Mouse (Mus musculus): Measurements from ENCODE around the gene Mtx1. TPM values are rescaled to one million over a fixed set of nuclear protein-coding genes. Genes with fewer than 3 reads are reported as not detected.
A peak's percentile ranks its signal among the peaks of the same experiment; 100 is the strongest.

Mtx1 gene
- polyA plus RNA-seq, 1 experiment from 2014 or later: 127 TPM

- Histone ChIP-seq H3K4me3 (ENCODE audit: low read length) (no peak overlapping the region), H3K9me3 (replicated peaks; ENCODE audit: control insufficient read depth, low read length) (no peaks in the 10 kb centered on the region), H3K4me2 (ENCODE audit: low read depth, low read length) (no peak overlapping the region), H3K27me3 (ENCODE audit: control insufficient read depth, insufficient read depth, low read length) (0 out of 2 replicates have a peak, but pooled peaks cover 3% of the 10 kb centered on the region), H3K9ac (ENCODE audit: low read length) (no peak overlapping the region), H3K4me1 (ENCODE audit: control insufficient read depth, insufficient read depth, low read length) (peaks cover 18% of the 10 kb centered on the region), H3K36me3 (ENCODE audit: control insufficient read depth, insufficient read depth) (no peaks in the 10 kb centered on the region), H3K27ac (ENCODE audit: low read length) (no peak overlapping the region; the same call in 1 of the 2 replicates)
- 69% methylated on average over 6 of the region's 6 CpGs for WGBS
- no peak for ATAC-seq (replicated peaks; ENCODE audit: extremely low read depth, insufficient read depth, low FRiP score)
These were observed 5.7 kb upstream of the Mtx1 start for GRCm38 (mm10) chr3:89232614-89233013.

- Histone ChIP-seq H3K4me2 (ENCODE audit: low read depth, low read length) (no peak overlapping the region), H3K4me1 (ENCODE audit: control insufficient read depth, insufficient read depth, low read length) (peaks cover 24% of the 10 kb centered on the region), H3K27ac (ENCODE audit: low read length) (no peak overlapping the region), H3K27me3 (ENCODE audit: control insufficient read depth, insufficient read depth, low read length) (0 out of 2 replicates have a peak, but pooled peaks cover 3% of the 10 kb centered on the region), H3K36me3 (ENCODE audit: control insufficient read depth, insufficient read depth) (no peaks in the 10 kb centered on the region), H3K4me3 (ENCODE audit: low read length) (no peak overlapping the region), H3K9ac (ENCODE audit: low read length) (no peak overlapping the region), H3K9me3 (replicated peaks; ENCODE audit: control insufficient read depth, low read length) (no peaks in the 10 kb centered on the region)
- ATAC-seq (replicated peaks; ENCODE audit: extremely low read depth, insufficient read depth, low FRiP score): no peak
- WGBS: 71% methylated on average over 16 of the region's 16 CpGs
These were observed 4.9 kb upstream of the Mtx1 start for GRCm38 (mm10) chr3:89231772-89232275.

DNA sequence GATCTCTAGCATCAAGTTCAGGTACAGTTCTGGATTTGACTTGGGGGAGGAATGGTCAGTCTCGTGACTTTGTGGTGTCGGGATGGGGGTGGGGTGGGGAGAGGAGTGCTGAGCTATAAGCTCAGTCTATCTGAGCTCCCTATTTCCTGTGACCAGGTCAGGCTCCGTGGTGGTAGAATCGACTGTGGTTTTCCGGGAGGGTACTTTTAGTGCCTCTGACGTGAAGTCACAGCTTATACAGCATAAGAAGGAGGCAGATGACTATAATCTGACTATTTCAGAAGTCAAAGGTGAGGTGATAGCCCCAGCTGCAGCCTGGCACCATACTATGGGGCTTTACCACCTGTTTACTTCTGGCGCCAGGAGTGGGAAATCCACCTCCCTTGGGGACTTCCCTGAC is 4.5 kb upstream of the Mtx1 start:
- no peak overlapping the region for H3K27ac ChIP-seq (ENCODE audit: low read length)
- peaks cover 7% of the 10 kb centered on the region; the same call in 1 of the 2 replicates for H3K27me3 ChIP-seq (ENCODE audit: control insufficient read depth, insufficient read depth, low read length)
- no peak for ATAC-seq (replicated peaks; ENCODE audit: extremely low read depth, insufficient read depth, low FRiP score)
- H3K4me2 ChIP-seq (ENCODE audit: low read depth, low read length): no peak overlapping the region
- no peak overlapping the region for H3K9ac ChIP-seq (ENCODE audit: low read length)
- no peaks in the 10 kb centered on the region for H3K9me3 ChIP-seq (replicated peaks; ENCODE audit: control insufficient read depth, low read length)
- H3K4me1 ChIP-seq (ENCODE audit: control insufficient read depth, insufficient read depth, low read length): peaks cover 26% of the 10 kb centered on the region
- WGBS: 39% methylated on average over 7 of the region's 7 CpGs
- no peak overlapping the region for H3K4me3 ChIP-seq (ENCODE audit: low read length)
- no peaks in the 10 kb centered on the region for H3K36me3 ChIP-seq (ENCODE audit: control insufficient read depth, insufficient read depth)

DNA sequence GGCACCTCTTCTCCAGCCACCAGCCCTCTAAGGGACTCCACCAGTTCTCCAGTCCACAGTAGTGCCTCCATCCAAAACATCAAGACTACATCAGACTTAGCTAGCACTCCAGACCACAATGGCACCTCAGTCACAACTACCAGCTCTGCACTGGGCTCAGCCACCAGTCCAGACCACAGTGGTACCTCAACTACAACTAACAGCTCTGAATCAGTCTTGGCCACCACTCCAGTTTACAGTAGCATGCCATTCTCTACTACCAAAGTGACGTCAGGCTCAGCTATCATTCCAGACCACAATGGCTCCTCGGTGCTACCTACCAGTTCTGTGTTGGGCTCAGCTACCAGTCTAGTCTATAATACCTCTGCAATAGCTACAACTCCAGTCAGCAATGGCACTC is 3.7 kb upstream of the Mtx1 start:
- ATAC-seq (replicated peaks; ENCODE audit: extremely low read depth, insufficient read depth, low FRiP score): no peak
- peaks cover 15% of the 10 kb centered on the region; the same call in 1 of the 2 replicates for H3K27me3 ChIP-seq (ENCODE audit: control insufficient read depth, insufficient read depth, low read length)
- H3K9me3 ChIP-seq (replicated peaks; ENCODE audit: control insufficient read depth, low read length): no peaks in the 10 kb centered on the region
- H3K27ac ChIP-seq (ENCODE audit: low read length): no peak overlapping the region
- H3K4me1 ChIP-seq (ENCODE audit: control insufficient read depth, insufficient read depth, low read length): peaks cover 26% of the 10 kb centered on the region
- H3K4me3 ChIP-seq (ENCODE audit: low read length): no peak overlapping the region
- no peak overlapping the region for H3K4me2 ChIP-seq (ENCODE audit: low read depth, low read length)
- WGBS: 63% methylated on average over 2 of the region's 2 CpGs
- no peak overlapping the region for H3K9ac ChIP-seq (ENCODE audit: low read length)
- H3K36me3 ChIP-seq (ENCODE audit: control insufficient read depth, insufficient read depth): no peaks in the 10 kb centered on the region

GRCm38 (mm10) chr3:89229276-89229675 is 2.4 kb upstream of the Mtx1 start:
- no peak overlapping the region for H3K4me2 ChIP-seq (ENCODE audit: low read depth, low read length)
- WGBS: 67% methylated on average over 4 of the region's 4 CpGs
- H3K9me3 ChIP-seq (replicated peaks; ENCODE audit: control insufficient read depth, low read length): no peaks in the 10 kb centered on the region
- no peak for ATAC-seq (replicated peaks; ENCODE audit: extremely low read depth, insufficient read depth, low FRiP score)
- no peak overlapping the region for H3K4me3 ChIP-seq (ENCODE audit: low read length)
- H3K9ac ChIP-seq (ENCODE audit: low read length): no peak overlapping the region
- no peaks in the 10 kb centered on the region for H3K36me3 ChIP-seq (ENCODE audit: control insufficient read depth, insufficient read depth)
- H3K4me1 ChIP-seq (ENCODE audit: control insufficient read depth, insufficient read depth, low read length): peaks cover 26% of the 10 kb centered on the region
- peaks cover 16% of the 10 kb centered on the region; the same call in 1 of the 2 replicates for H3K27me3 ChIP-seq (ENCODE audit: control insufficient read depth, insufficient read depth, low read length)
- no peak overlapping the region for H3K27ac ChIP-seq (ENCODE audit: low read length)

DNA sequence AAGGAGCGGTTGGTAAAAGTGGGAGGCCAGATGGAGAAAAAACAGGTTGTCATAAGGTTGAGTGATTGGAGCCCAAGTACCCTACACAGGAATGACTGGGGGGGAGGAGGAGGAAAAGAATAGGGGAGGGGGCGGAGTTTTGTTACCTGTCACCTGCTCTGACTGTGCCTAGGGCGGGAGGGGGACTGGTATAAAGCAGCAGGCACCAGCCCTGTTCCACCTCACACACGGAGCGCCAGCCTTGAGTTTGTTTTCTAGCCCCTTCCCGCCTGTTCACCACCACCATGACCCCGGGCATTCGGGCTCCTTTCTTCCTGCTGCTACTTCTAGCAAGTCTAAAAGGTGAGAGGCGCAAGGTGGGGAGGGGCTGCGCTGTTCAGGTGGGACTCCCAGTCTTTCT is 1.9 kb upstream of the Mtx1 start, which contains the start of gene Muc1:
Gene Muc1 (plus strand): TSS at position 222 of the 400 bp plus-strand sequence.
- H3K9me3 ChIP-seq (replicated peaks; ENCODE audit: control insufficient read depth, low read length): no peaks in the 10 kb centered on the region
- peaks cover 25% of the 10 kb centered on the region for H3K4me1 ChIP-seq (ENCODE audit: control insufficient read depth, insufficient read depth, low read length)
- H3K9ac ChIP-seq (ENCODE audit: low read length): peak within 1 kb of the TSS; percentile 68
- peak within 1 kb of the TSS; percentile 61 for H3K4me3 ChIP-seq (ENCODE audit: low read length)
- WGBS: 33% methylated on average over 10 of the region's 10 CpGs
- ATAC-seq (replicated peaks; ENCODE audit: extremely low read depth, insufficient read depth, low FRiP score): no peak
- no peaks in the 10 kb centered on the region for H3K36me3 ChIP-seq (ENCODE audit: control insufficient read depth, insufficient read depth)
- H3K27ac ChIP-seq (ENCODE audit: low read length): 0 out of 2 replicates have a peak within 1 kb of the TSS, but pooled peaks have one; percentile 26
- H3K4me2 ChIP-seq (ENCODE audit: low read depth, low read length): peak within 1 kb of the TSS; percentile 76
- H3K27me3 ChIP-seq (ENCODE audit: control insufficient read depth, insufficient read depth, low read length): peaks cover 16% of the 10 kb centered on the region; the same call in 1 of the 2 replicates

DNA sequence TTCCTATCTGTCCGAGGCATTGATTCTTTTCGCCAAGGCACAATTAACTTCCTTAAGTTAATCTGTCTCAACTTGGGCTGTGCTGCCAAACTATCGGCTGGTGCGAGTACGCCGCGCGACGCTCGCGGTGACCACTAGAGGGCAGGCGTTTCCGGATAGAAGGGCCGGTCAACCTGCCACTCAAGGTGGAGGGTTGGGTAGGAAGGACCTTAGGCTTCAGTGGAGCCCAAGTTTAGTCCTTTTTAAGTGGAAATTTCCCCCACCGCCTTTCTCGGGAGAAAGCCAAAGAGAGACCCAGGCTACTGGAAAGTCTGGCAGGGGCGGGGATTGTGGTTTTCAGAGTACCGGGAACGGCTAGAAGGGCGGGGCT is 1.3 kb upstream of the Mtx1 start:
- Histone ChIP-seq H3K27me3 (ENCODE audit: control insufficient read depth, insufficient read depth, low read length) (peaks cover 16% of the 10 kb centered on the region; the same call in 1 of the 2 replicates), H3K4me1 (ENCODE audit: control insufficient read depth, insufficient read depth, low read length) (peaks cover 19% of the 10 kb centered on the region), H3K36me3 (ENCODE audit: control insufficient read depth, insufficient read depth) (no peaks in the 10 kb centered on the region), H3K9me3 (replicated peaks; ENCODE audit: control insufficient read depth, low read length) (no peaks in the 10 kb centered on the region), H3K4me3 (ENCODE audit: low read length) (peak overlapping the region; percentile 61), H3K9ac (ENCODE audit: low read length) (peak overlapping the region; percentile 68), H3K4me2 (ENCODE audit: low read depth, low read length) (peak overlapping the region; percentile 76), H3K27ac (ENCODE audit: low read length) (0 out of 2 replicates have a peak overlapping the region, but pooled peaks have one; percentile 26)
- 1% methylated on average over 20 of the region's 20 CpGs for WGBS
- peak; percentile 49 for ATAC-seq (replicated peaks; ENCODE audit: extremely low read depth, insufficient read depth, low FRiP score)

GRCm38 (mm10) chr3:89227307-89228179 is 655 bp upstream of the Mtx1 start:
- Histone ChIP-seq H3K4me1 (ENCODE audit: control insufficient read depth, insufficient read depth, low read length) (peaks cover 12% of the 10 kb centered on the region), H3K27me3 (ENCODE audit: control insufficient read depth, insufficient read depth, low read length) (peaks cover 16% of the 10 kb centered on the region; the same call in 1 of the 2 replicates), H3K27ac (ENCODE audit: low read length) (0 out of 2 replicates have a peak overlapping the region, but pooled peaks have one; percentile 20), H3K9ac (ENCODE audit: low read length) (peak overlapping the region; percentile 58), H3K4me3 (ENCODE audit: low read length) (peak overlapping the region; percentile 61), H3K4me2 (ENCODE audit: low read depth, low read length) (peak overlapping the region; percentile 76), H3K36me3 (ENCODE audit: control insufficient read depth, insufficient read depth) (no peaks in the 10 kb centered on the region), H3K9me3 (replicated peaks; ENCODE audit: control insufficient read depth, low read length) (no peaks in the 10 kb centered on the region)
- peak; percentile 72 for ATAC-seq (replicated peaks; ENCODE audit: extremely low read depth, insufficient read depth, low FRiP score)
- WGBS: 4% methylated on average over 41 of the region's 41 CpGs

DNA sequence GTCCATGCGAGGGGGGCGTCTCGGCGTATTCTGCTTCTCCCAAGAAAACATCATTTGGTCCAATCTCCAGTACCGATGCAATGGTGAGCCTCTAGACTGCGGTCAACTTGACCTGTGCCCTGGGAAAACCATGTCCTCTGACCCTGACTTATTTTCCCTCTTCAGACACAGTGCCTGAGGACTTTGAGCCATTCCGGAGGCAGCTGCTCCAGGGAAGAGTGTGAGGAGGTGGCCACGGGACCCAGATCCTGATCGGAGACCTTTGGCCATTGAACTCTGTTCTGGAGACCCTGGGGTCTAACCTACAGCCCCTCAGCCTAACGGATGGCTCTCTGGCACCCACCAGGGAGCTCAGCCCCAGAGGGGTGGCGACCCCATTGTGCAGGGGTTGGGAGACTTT is 527 bp downstream of the Mtx1 start:
- Histone ChIP-seq H3K4me2 (ENCODE audit: low read depth, low read length) (peak overlapping the region; percentile 76; the same call in 1 of the 2 replicates), H3K9ac (ENCODE audit: low read length) (no peak overlapping the region; the same call in 1 of the 2 replicates), H3K36me3 (ENCODE audit: control insufficient read depth, insufficient read depth) (no peaks in the 10 kb centered on the region), H3K27me3 (ENCODE audit: control insufficient read depth, insufficient read depth, low read length) (peaks cover 16% of the 10 kb centered on the region; the same call in 1 of the 2 replicates), H3K9me3 (replicated peaks; ENCODE audit: control insufficient read depth, low read length) (no peaks in the 10 kb centered on the region), H3K4me3 (ENCODE audit: low read length) (no peak overlapping the region; the same call in 1 of the 2 replicates), H3K4me1 (ENCODE audit: control insufficient read depth, insufficient read depth, low read length) (peaks cover 12% of the 10 kb centered on the region), H3K27ac (ENCODE audit: low read length) (no peak overlapping the region)
- ATAC-seq (replicated peaks; ENCODE audit: extremely low read depth, insufficient read depth, low FRiP score): no peak
- 59% methylated on average over 11 of the region's 11 CpGs for WGBS
